Mouse (Mus musculus) ES-E14 (cell line): ENCODE measurements at regions not wholly inside any gene's neighbourhood (a gene's known extent, or its start where the extent isn't known, plus 50 kb on each side); places are given as distances from the start of the nearest gene placed in this dataset.

ENCODE experiments used
- HCFC1 ChIP-seq: IDR thresholded peaks from 2 replicates; pipeline ENCODE4 v1.6.1; 2012; ENCODE audit warnings: low read length, inconsistent platforms, borderline replicate concordance; ENCODE audit not compliant: insufficient read depth
- ZNF384 ChIP-seq: IDR thresholded peaks from 2 replicates; pipeline ENCODE4 v1.6.1; 2012; ENCODE audit warnings: low read depth, low read length, inconsistent platforms

GRCm38 (mm10) chr7:136402688-136403597 lies 491.5 kb upstream of the Mgmt start:
- TF ChIP-seq ZNF384 (no peak), HCFC1 (no peak)
